Mouse (Mus musculus) cerebellum, postnatal 4 days (tissue): ENCODE results near the gene Olfr1222.
"Not testable (repeated sequence)": the region's sequence is repeated elsewhere in the genome, so short reads cannot be mapped to it uniquely, and the experiment has no call there.

Source experiments
- DNase-seq, 2 experiments: peaks; one replicate each; pipeline ENCODE4 v3.0.0; 2022; ENCODE audit warnings: low spot score in 2 of 2, mixed read lengths in 1 of 2

Olfr1222 gene

DNA sequence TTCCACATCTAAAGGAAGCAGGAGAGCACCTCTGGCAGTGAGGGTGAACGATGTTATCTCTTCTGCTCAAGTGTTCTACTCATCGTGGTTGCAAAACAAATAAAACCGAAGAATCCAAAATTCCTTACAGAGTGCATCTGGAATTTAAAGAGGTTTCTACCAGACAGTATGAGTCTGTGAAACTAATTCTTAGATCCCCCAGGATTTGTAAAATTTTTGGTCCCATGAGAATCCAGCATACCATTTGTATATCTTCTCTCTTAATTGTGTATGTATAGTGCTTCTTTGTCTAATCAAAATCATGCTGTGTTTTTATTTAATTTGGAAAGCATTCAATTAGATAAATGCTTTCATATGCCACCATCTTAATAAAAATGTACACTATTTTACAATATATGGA is at the start of gene Olfr1222:
TSS of gene Olfr1222 (minus strand) at position 101 of the 400 bp plus-strand sequence.
- DNase-seq, result no peak

DNA sequence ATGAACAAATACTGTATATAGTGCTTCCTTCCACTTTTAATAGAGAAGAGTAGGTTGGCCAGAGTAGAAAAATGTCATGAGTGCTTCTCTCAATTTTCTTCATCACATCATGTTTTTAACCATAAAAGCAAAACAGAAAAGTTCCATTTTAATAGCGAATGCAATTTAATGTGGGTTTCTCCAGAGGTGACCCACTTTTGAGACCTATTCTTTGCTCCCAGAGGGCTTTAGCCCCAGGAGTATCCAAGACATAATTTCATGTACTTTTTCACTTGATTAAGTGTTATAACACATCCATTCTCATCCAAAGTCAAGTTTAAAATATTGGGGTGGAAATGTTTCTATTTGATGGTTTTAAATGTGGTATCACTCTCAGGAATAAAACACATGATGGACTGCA is 41.7 kb upstream of the Olfr1222 start, which contains the start of gene Olfr1225:
TSS of gene Olfr1225 (minus strand) at position 101 of the 400 bp plus-strand sequence.
- DNase-seq, result no peak

DNA sequence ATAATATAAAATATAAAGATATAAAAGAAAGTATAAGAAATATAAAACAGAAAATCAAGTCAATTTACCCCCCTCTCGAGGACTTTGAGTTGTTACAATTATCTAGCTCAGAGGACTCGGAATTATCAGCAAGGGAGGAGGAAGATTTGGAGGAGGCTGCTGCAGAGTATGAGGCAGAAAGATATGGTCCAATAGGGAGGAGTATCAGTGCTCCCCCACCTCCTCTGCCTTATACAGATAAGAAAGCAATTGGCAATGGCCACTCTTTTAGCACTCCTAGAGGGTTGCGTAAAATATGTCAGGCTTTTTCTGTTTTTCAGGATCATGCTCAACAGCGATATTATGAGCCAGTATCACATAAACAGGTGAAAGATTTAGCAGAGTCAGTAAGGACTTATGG is 31.9 kb upstream of the Olfr1222 start:
- not testable (repeated sequence) for DNase-seq

DNA sequence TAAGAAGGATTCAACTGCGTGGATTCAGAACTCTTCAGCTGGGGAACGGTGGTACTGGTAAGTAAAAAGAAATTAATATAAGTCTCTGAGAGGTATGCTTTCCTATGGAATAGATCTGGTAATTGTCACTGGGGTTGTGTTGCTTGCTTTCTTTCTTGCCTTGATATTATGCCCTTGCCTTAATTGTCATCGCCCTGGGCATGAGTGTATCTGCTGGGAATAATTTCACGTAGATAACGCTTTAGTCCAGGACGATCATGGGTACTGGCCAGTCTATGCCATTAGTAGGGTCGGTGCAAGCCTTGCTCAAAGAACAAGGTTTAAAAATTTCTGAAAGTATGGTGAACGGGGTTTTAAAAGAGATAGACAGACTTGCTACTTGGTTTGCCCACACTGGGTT is 31.1 kb upstream of the Olfr1222 start, which contains the start of gene Olfr1224-ps1:
TSS of gene Olfr1224-ps1 (minus strand) at position 101 of the 400 bp plus-strand sequence.
- DNase-seq, result not testable (repeated sequence)

DNA sequence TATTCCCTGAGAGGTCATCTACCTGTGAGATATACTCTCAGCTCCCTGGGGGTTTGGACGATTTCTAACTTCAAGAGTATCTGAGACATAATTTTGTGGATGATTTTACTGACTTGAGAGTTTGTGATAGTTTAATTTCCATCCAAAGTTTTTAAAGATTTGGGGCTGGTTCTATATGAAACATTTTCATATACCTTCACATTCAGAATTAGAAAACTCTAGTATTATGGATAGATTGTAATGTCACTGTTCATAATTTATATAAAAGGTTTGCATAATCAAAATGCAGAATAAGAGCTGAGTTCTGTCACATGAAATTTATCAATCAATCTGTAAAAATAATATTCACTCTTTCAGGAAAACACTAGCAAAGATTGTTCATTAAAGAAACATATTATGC is 18.6 kb upstream of the Olfr1222 start, which contains the start of gene Olfr1223:
TSS of gene Olfr1223 (minus strand) at position 101 of the 400 bp plus-strand sequence.
- DNase-seq, result no peak

DNA sequence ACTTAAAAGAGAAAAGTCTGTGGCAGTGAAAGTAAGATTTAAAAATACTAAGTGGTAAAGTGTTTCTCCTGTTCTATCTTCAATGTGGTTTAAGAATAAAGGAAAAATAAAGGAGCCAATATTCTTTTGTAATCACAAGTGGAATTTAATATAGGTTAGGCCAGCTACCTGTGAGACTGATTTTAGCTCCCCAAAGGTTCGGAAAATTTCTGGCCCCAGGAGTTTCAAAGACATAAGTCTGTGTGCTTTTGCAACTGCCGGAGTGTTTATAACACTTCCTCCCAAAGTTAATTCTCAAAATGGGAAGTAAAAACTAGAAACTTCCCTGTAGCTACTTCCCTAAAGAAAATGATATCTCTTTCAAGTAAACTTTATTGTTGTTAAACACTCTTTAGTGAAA is 15.7 kb downstream of the Olfr1222 start, which contains the start of gene Olfr1221:
TSS of gene Olfr1221 (minus strand) at position 101 of the 400 bp plus-strand sequence.
- no peak for DNase-seq

DNA sequence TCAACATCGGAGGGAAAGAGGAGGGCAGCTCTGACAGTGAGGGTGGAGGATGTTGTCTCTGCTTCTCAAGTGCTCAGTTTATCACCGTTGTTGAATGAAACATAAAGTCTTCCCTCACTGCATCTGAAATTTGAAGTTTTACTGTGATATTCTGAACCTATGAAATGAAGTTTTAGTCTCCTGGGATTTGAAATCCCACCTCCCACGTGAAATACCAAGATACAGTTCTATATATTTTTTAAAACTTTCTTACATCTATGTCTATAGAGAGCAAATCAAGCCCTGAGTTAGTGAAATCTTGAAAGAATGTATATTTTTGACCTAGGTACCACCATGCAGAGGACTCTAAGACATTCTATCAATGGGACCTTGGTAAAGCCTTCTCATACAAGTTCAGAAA is 26.1 kb downstream of the Olfr1222 start, which contains the start of gene Olfr1220:
TSS of gene Olfr1220 (minus strand) at position 101 of the 400 bp plus-strand sequence.
- no peak for DNase-seq

DNA sequence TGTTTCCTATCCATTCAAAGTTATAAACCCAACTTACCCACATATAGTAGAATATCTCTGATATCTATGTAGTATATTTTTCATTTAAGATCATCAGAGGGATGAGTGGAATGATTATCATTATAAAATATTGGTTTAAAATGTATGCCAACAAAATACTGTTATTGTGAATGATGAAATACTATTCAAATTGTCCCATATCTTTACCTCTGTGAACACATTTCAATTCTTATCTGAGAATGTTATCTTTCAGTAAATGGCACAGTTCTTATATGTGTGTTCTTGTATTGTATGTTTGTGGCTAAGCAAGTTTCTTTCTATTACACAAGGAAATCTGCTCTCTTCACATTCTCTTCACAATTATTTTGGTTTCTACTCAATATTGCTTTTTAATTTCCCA is 27.2 kb downstream of the Olfr1222 start:
- no peak for DNase-seq

GRCm38 (mm10) chr2:89093848-89094247 is 39.0 kb downstream of the Olfr1222 start:
- DNase-seq, result no peak

- DNase-seq, result no peak
Measured at GRCm38 (mm10) chr2:89083413-89083812, 49.4 kb downstream of the Olfr1222 start, which contains the start of gene Olfr1219. TSS of gene Olfr1219 (minus strand) at chr2:89083513.

DNA sequence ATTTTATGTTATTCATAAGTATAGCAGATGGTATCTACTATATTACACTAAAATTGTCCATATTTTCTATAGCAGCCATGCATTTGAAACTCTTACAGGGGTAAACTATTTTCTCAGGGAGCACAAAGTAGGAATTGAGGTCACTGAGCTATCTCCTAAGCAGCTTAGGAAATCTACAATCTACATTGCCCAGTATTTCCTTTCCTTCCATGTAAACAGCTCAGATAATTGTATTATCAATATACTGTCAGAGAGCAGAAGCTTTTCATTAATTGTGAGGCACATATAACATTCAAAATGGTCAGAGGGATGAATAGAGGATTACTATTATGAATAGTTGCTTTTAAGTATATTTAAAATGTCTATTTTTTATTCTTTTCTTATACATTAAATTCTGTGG is 51.4 kb downstream of the Olfr1222 start:
- DNase-seq, result no peak
